ENCODE assay signal across 16 mouse cellular contexts in genomic region chr13:103745160-103745559, GRCm38 (mm10).
"Had no signal": no experiment of that assay in that cellular context is flagged by ENCODE, and none has a peak within 500 bp of the region (broad histone marks: within the 10 kb centered on the region; RNA-seq: fewer than 3 reads in every experiment).

No protein-coding gene starts in this region.

- H3K27ac ChIP-seq: lung, embryonic 15.5 days; macrophage; midbrain, embryonic 13.5 days; midbrain, embryonic 15.5 days; neural tube, embryonic 12.5 days; stomach, embryonic 15.5 days; stomach, postnatal 0 days had no signal

- ATAC-seq: lung, postnatal 0 days; midbrain, embryonic 13.5 days; midbrain, embryonic 15.5 days had no signal

- DNase-seq: lung, adult 2 months; lung, postnatal 14 days; lung, postnatal 36 days; right cerebral cortex, postnatal 14 days; thymus, adult 18-20 months; thymus, postnatal 14 days; thymus, postnatal 36 days had no signal

- H3K4me3 ChIP-seq: lung, embryonic 15.5 days; megakaryocyte, embryonic 14.5 days; midbrain, embryonic 13.5 days; midbrain, embryonic 15.5 days; neural tube, embryonic 12.5 days; stomach, embryonic 15.5 days had no signal
